Mouse (Mus musculus) testis, adult 2 months (tissue): Measurements from ENCODE around the gene Qk. TPM values are rescaled to one million over a fixed set of nuclear protein-coding genes. Genes with fewer than 3 reads are reported as not detected.

Experiments used
- H3K27ac ChIP-seq: fragments of 200-500 bp; 2 replicates; pipeline ENCODE4 v1.5.1; 2012; ENCODE audit warnings: low read depth, low read length; ENCODE audit not compliant: control insufficient read depth, insufficient read depth
- H3K27me3 ChIP-seq: fragments of 200-500 bp; 2 replicates; pipeline ENCODE4 v1.6.1; 2012; ENCODE audit warnings: mild to moderate bottlenecking, low read length, moderate library complexity; ENCODE audit not compliant: control insufficient read depth, insufficient read depth
- H3K36me3 ChIP-seq: fragments of 200-500 bp; 2 replicates; pipeline ENCODE4 v1.6.1; 2012; ENCODE audit warnings: mild to moderate bottlenecking, low read length; ENCODE audit not compliant: control insufficient read depth, insufficient read depth
- H3K4me1 ChIP-seq: fragments of 200-500 bp; 2 replicates; pipeline ENCODE4 v1.6.1; 2012; ENCODE audit warnings: low read length; ENCODE audit not compliant: control insufficient read depth, insufficient read depth
- H3K4me3 ChIP-seq: fragments of 200-500 bp; 2 replicates; pipeline ENCODE4 v1.5.1; 2012; ENCODE audit warnings: low read depth, mild to moderate bottlenecking, low read length, moderate library complexity, mixed read lengths; ENCODE audit not compliant: control insufficient read depth
- CTCF ChIP-seq: fragments of 200-500 bp; IDR thresholded peaks from 2 replicates; pipeline ENCODE4 v1.5.1; 2012; ENCODE audit warnings: low read depth, mild to moderate bottlenecking, inconsistent platforms, low read length, moderate library complexity; ENCODE audit not compliant: control insufficient read depth, insufficient read depth, insufficient replicate concordance
- POLR2A ChIP-seq: fragments of 200-500 bp; IDR thresholded peaks from 2 replicates; pipeline ENCODE4 v1.6.1; 2012; ENCODE audit warnings: low read depth, mild to moderate bottlenecking, inconsistent platforms, low read length, moderate library complexity; ENCODE audit not compliant: control insufficient read depth
- polyA plus RNA-seq: library from polyadenylated mRNA; depleted of rRNA; stranded (reverse); fragments of >200 nt; gene quantifications from 2 replicates; pipeline ENCODE4 v1.2.3, GENCODE M21; 2012

Gene Qk
- polyA plus RNA-seq, 1 experiment, result 197 TPM

- no peaks in the 10 kb centered on the region for H3K4me1 ChIP-seq
- H3K27ac ChIP-seq, result no peak overlapping the region
- no peaks in the 10 kb centered on the region for H3K27me3 ChIP-seq
- no peak for TF ChIP-seq CTCF
- TF ChIP-seq POLR2A, result no peak
- no peak overlapping the region for H3K4me3 ChIP-seq
- no peaks in the 10 kb centered on the region for H3K36me3 ChIP-seq
Observed at GRCm38 (mm10) chr17:10300968-10301795, 18.5 kb downstream of the Qk start.

- TF ChIP-seq POLR2A (no peak), CTCF (no peak)
- Histone ChIP-seq H3K36me3 (no peaks in the 10 kb centered on the region), H3K4me1 (no peaks in the 10 kb centered on the region), H3K27me3 (no peaks in the 10 kb centered on the region), H3K27ac (no peak overlapping the region), H3K4me3 (no peak overlapping the region)
Observed at GRCm38 (mm10) chr17:10299396-10299795, 20.3 kb downstream of the Qk start.

GRCm38 (mm10) chr17:10292520-10292919 is 27.1 kb downstream of the Qk start:
- H3K27ac ChIP-seq, result no peak overlapping the region
- H3K4me1 ChIP-seq, result no peaks in the 10 kb centered on the region
- no peaks in the 10 kb centered on the region for H3K36me3 ChIP-seq
- H3K4me3 ChIP-seq, result no peak overlapping the region
- H3K27me3 ChIP-seq, result no peaks in the 10 kb centered on the region
- TF ChIP-seq CTCF (no peak), POLR2A (no peak)

GRCm38 (mm10) chr17:10284772-10285171 is 34.9 kb downstream of the Qk start:
- H3K27ac ChIP-seq, result no peak overlapping the region
- H3K4me3 ChIP-seq, result no peak overlapping the region
- H3K36me3 ChIP-seq, result no peaks in the 10 kb centered on the region
- no peaks in the 10 kb centered on the region for H3K27me3 ChIP-seq
- no peaks in the 10 kb centered on the region for H3K4me1 ChIP-seq
- no peak for TF ChIP-seq CTCF
- no peak for TF ChIP-seq POLR2A

GRCm38 (mm10) chr17:10279532-10279931 is 40.1 kb downstream of the Qk start:
- no peak overlapping the region for H3K27ac ChIP-seq
- H3K4me3 ChIP-seq, result peak overlapping the region; percentile 40; the same call in 1 of the 2 replicates
- no peaks in the 10 kb centered on the region for H3K36me3 ChIP-seq

GRCm38 (mm10) chr17:10269518-10269917 is 50.1 kb downstream of the Qk start:
- no peaks in the 10 kb centered on the region for H3K27me3 ChIP-seq
- H3K27ac ChIP-seq, result no peak overlapping the region
- H3K36me3 ChIP-seq, result peaks cover 1% of the 10 kb centered on the region; the same call in 1 of the 2 replicates

More at GRCm38 (mm10) chr17:10279532-10279931, 40.1 kb downstream of the Qk start:
- no peak for TF ChIP-seq CTCF
- no peak for TF ChIP-seq POLR2A
- Histone ChIP-seq H3K4me1 (no peaks in the 10 kb centered on the region), H3K27me3 (no peaks in the 10 kb centered on the region)

GRCm38 (mm10) chr17:10268468-10268867 is 51.2 kb downstream of the Qk start:
- H3K4me1 ChIP-seq, result no peaks in the 10 kb centered on the region
- TF ChIP-seq POLR2A (no peak), CTCF (no peak)
- H3K4me3 ChIP-seq, result no peak overlapping the region
- no peaks in the 10 kb centered on the region for H3K27me3 ChIP-seq
- H3K27ac ChIP-seq, result no peak overlapping the region
- no peaks in the 10 kb centered on the region for H3K36me3 ChIP-seq

More at GRCm38 (mm10) chr17:10269518-10269917, 50.1 kb downstream of the Qk start:
- Histone ChIP-seq H3K4me3 (no peak overlapping the region), H3K4me1 (no peaks in the 10 kb centered on the region)
- TF ChIP-seq POLR2A (no peak), CTCF (no peak)
